Comparison of ENCODE assay signal across 22 mouse cellular contexts in the genomic region with DNA sequence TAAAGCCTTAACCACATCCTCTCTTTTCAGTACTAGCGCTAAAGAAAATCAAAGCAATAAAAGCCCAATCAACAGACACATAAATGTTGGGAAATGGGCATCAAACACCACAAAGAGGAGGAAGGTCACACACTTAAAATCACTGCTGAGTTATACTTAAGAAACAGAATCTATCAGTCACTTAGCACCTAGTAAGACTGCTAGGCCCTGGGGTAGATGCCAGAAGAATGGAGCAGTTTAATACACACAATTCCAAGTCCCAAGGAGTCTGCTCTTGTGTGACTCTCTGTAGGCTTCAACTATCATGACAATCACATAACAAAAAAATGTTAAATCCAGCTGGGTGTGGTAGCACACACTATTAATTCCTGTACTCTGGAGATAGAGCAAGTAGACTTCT.
DNase-seq lines count a peak whose midpoint lies in the region; ATAC-seq and TF ChIP-seq lines count a peak whose summit lies in the region.
"Had no signal": no experiment of that assay in that cellular context is flagged by ENCODE, and none has a peak within 500 bp of the region (broad histone marks: within the 10 kb centered on the region; RNA-seq: fewer than 3 reads in every experiment).

No protein-coding gene starts in this region.

- H3K9me3 ChIP-seq in lung, embryonic 14.5 days (ENCODE audit: low read depth, low read length) = no peaks in the 10 kb centered on the region
- H3K9me3 ChIP-seq in lung, embryonic 16.5 days (ENCODE audit: control insufficient read depth, low read length) = no peaks in the 10 kb centered on the region
- H3K9me3 ChIP-seq: embryonic facial prominence, embryonic 13.5 days; embryonic facial prominence, embryonic 15.5 days; forebrain, embryonic 10.5 days; forebrain, embryonic 12.5 days had no signal

- H3K4me1 ChIP-seq in lung, embryonic 14.5 days (ENCODE audit: insufficient read depth) = no peaks in the 10 kb centered on the region
- peaks cover 13% of the 10 kb centered on the region for H3K4me1 ChIP-seq in lung, embryonic 16.5 days (replicated peaks; ENCODE audit: control insufficient read depth, insufficient read depth, low read length)
- H3K4me1 ChIP-seq: embryonic facial prominence, embryonic 15.5 days had no signal

- no peak overlapping the region for H3K4me2 ChIP-seq in lung, embryonic 14.5 days
- no peak overlapping the region for H3K4me2 ChIP-seq in lung, embryonic 16.5 days (ENCODE audit: low read depth, low read length)
- H3K4me2 ChIP-seq: embryonic facial prominence, embryonic 13.5 days; embryonic facial prominence, embryonic 15.5 days; forebrain, embryonic 12.5 days had no signal

- no peak overlapping the region for H3K27ac ChIP-seq in lung, embryonic 14.5 days (ENCODE audit: low read depth)
- H3K27ac ChIP-seq in lung, embryonic 16.5 days (ENCODE audit: low read length) = no peak overlapping the region
- H3K27ac ChIP-seq: embryonic facial prominence, embryonic 13.5 days; embryonic facial prominence, embryonic 15.5 days; forebrain, embryonic 10.5 days; forebrain, embryonic 12.5 days had no signal

- H3K27me3 ChIP-seq in lung, embryonic 14.5 days (ENCODE audit: insufficient read depth, low read length) = no peaks in the 10 kb centered on the region
- H3K27me3 ChIP-seq in lung, embryonic 16.5 days (ENCODE audit: control insufficient read depth, insufficient read depth, low read depth, low read length) = no peaks in the 10 kb centered on the region
- H3K27me3 ChIP-seq: embryonic facial prominence, embryonic 13.5 days; embryonic facial prominence, embryonic 15.5 days; forebrain, embryonic 12.5 days had no signal

- 74% methylated on average over 1 of the region's 1 CpGs for WGBS in lung, embryonic 14.5 days
- WGBS in lung, embryonic 16.5 days = 80% methylated on average over 1 of the region's 1 CpGs

- TF ChIP-seq CTCF in lung, embryonic 14.5 days (IDR thresholded peaks at IDR 0.05; ENCODE audit: low read depth) = no peak

- no peak overlapping the region for H3K9ac ChIP-seq in lung, embryonic 14.5 days
- no peak overlapping the region for H3K9ac ChIP-seq in lung, embryonic 16.5 days (ENCODE audit: low read length)
- H3K9ac ChIP-seq: embryonic facial prominence, embryonic 13.5 days; embryonic facial prominence, embryonic 15.5 days; forebrain, embryonic 12.5 days had no signal

- H3K4me3 ChIP-seq in lung, embryonic 14.5 days (ENCODE audit: low read depth, low read length) = no peak overlapping the region
- no peak overlapping the region for H3K4me3 ChIP-seq in lung, embryonic 16.5 days (ENCODE audit: low read length)
- H3K4me3 ChIP-seq: embryonic facial prominence, embryonic 13.5 days; embryonic facial prominence, embryonic 15.5 days; erythroblast, embryonic 14.5 days; forebrain, embryonic 10.5 days; forebrain, embryonic 12.5 days had no signal

- ATAC-seq in lung, embryonic 14.5 days (ENCODE audit: insufficient read depth) = no peak
- ATAC-seq in lung, embryonic 16.5 days (ENCODE audit: low read depth) = peak; percentile 75; the same call in 1 of the 2 replicates
- ATAC-seq: forebrain, embryonic 14.5 days had no signal

- no peaks in the 10 kb centered on the region for H3K36me3 ChIP-seq in lung, embryonic 14.5 days (ENCODE audit: insufficient read depth)
- no peaks in the 10 kb centered on the region for H3K36me3 ChIP-seq in lung, embryonic 16.5 days (ENCODE audit: control insufficient read depth, insufficient read depth, low read length)
- H3K36me3 ChIP-seq: embryonic facial prominence, embryonic 13.5 days; embryonic facial prominence, embryonic 15.5 days; forebrain, embryonic 10.5 days; forebrain, embryonic 12.5 days had no signal

- DNase-seq in lung, embryonic 14.5 days = peak; percentile 38
- no peak for DNase-seq in lung, adult 18-20 months
- DNase-seq in lung, postnatal 10 days = no peak
- DNase-seq in lung, postnatal 36 days = peak; percentile 19
- DNase-seq in lung, postnatal 4 days = no peak
- DNase-seq: adrenal gland, adult 2 months; adrenal gland, postnatal 10 days; adrenal gland, postnatal 25 days; cerebellum, adult 11 months; cerebellum, adult 18-20 months; cerebellum, adult 8-10 months; cerebellum, adult 9-11 months; cerebellum, postnatal 14 days; cerebellum, postnatal 36 days; embryo, embryonic 11 days had no signal

Comparison
In these comparisons a context has a peak if more than half of its experiments do, and no peak if none do; other contexts are left out.
1. DNase-seq: peak in lung, embryonic 14.5 days (single experiment) and lung, postnatal 36 days (single experiment); none in lung, adult 18-20 months (0 of 2), lung, postnatal 10 days (single experiment) and lung, postnatal 4 days (0 of 2).